Mouse (Mus musculus) C2C12 (cell line): ENCODE results near the gene Sort1. TPM values are rescaled to one million over a fixed set of nuclear protein-coding genes. Genes with fewer than 3 reads are reported as not detected.

Source experiments
- H3K27me3 ChIP-seq: one replicate; pipeline ENCODE4 v1.6.1; 2011; ENCODE audit not compliant: control insufficient read depth, insufficient read depth, insufficient read length
- H3K36me3 ChIP-seq: one replicate; pipeline ENCODE4 v1.6.1; 2011; ENCODE audit not compliant: control insufficient read depth, insufficient read depth
- H3K4me3 ChIP-seq: one replicate; pipeline ENCODE4 v1.5.1; 2011; ENCODE audit warnings: mild to moderate bottlenecking, control low read depth; ENCODE audit not compliant: poor library complexity, insufficient read depth, severe bottlenecking
- H3K79me2 ChIP-seq: one replicate; pipeline ENCODE4 v1.6.1; 2011; ENCODE audit not compliant: control insufficient read depth, insufficient read depth
- H3K79me3 ChIP-seq: one replicate; pipeline ENCODE4 v1.6.1; 2011; ENCODE audit warnings: low read depth, control low read depth
- H3ac ChIP-seq: one replicate; pipeline ENCODE3; 2011; ENCODE audit warnings: low read depth; ENCODE audit not compliant: control insufficient read depth, insufficient read length
- CEBPB ChIP-seq: IDR thresholded peaks from one replicate; pipeline ENCODE4 v1.6.1; 2011; ENCODE audit warnings: low read depth, mild to moderate bottlenecking, control low read depth, moderate library complexity
- CTCF ChIP-seq: IDR thresholded peaks from one replicate; pipeline ENCODE4 v1.5.1; 2011; ENCODE audit not compliant: control insufficient read depth, insufficient read depth, insufficient read length
- FOSL1 ChIP-seq: IDR thresholded peaks from one replicate; pipeline ENCODE4 v1.8.0; 2011; ENCODE audit warnings: mild to moderate bottlenecking, low read length; ENCODE audit not compliant: poor library complexity, insufficient read depth, severe bottlenecking
- MAX ChIP-seq: IDR thresholded peaks from one replicate; pipeline ENCODE4 v1.6.1; 2011; ENCODE audit warnings: mild to moderate bottlenecking, control low read depth
- MYOD1 ChIP-seq: IDR thresholded peaks from one replicate; pipeline ENCODE4 v1.6.1; 2011; ENCODE audit warnings: low read depth; ENCODE audit not compliant: control insufficient read depth, insufficient read length
- MYOG ChIP-seq: IDR thresholded peaks from one replicate; pipeline ENCODE4 v1.6.1; 2011; ENCODE audit not compliant: control insufficient read depth, insufficient read length; ENCODE audit errors: extremely low read depth
- USF1 ChIP-seq: IDR thresholded peaks from one replicate; pipeline ENCODE4 v1.6.1; 2011; ENCODE audit warnings: low read depth, mild to moderate bottlenecking, control low read depth, moderate library complexity
- polyA plus RNA-seq: library from polyadenylated mRNA; unstranded; fragments of >200 nt; fragmentation: generic; extraction: Trizol; gene quantifications from one replicate; pipeline ENCODE4 v1.2.1, GENCODE M21; 2012; ENCODE audit warnings: missing spikeins

Gene Sort1
- polyA plus RNA-seq, 1 experiment, result 0.41 TPM

GRCm38 (mm10) chr3:108348376-108348775 is 64.5 kb downstream of the Sort1 start:
- Histone ChIP-seq H3K36me3 (no peaks in the 10 kb centered on the region), H3K4me3 (no peak overlapping the region)
- TF ChIP-seq FOSL1, result no peak
- TF ChIP-seq MAX, result no peak
- no peak for TF ChIP-seq MYOD1
- no peak for TF ChIP-seq CEBPB
- no peak for TF ChIP-seq CTCF
- no peak for TF ChIP-seq MYOG
- no peak for TF ChIP-seq USF1

GRCm38 (mm10) chr3:108355245-108355644 is 71.4 kb downstream of the Sort1 start:
- Histone ChIP-seq H3K4me3 (no peak overlapping the region), H3K27me3 (peaks cover 76% of the 10 kb centered on the region), H3K36me3 (no peaks in the 10 kb centered on the region), H3K79me3 (no peaks in the 10 kb centered on the region), H3ac (no peak overlapping the region), H3K79me2 (no peaks in the 10 kb centered on the region)
- TF ChIP-seq MAX (no peak), USF1 (no peak), CEBPB (no peak)

More at GRCm38 (mm10) chr3:108348376-108348775, 64.5 kb downstream of the Sort1 start:
- Histone ChIP-seq H3K79me2 (no peaks in the 10 kb centered on the region), H3K79me3 (no peaks in the 10 kb centered on the region), H3ac (no peak overlapping the region), H3K27me3 (peaks cover 45% of the 10 kb centered on the region)

- Histone ChIP-seq H3ac (no peak overlapping the region), H3K79me3 (no peaks in the 10 kb centered on the region), H3K27me3 (peaks cover 74% of the 10 kb centered on the region), H3K36me3 (no peaks in the 10 kb centered on the region), H3K79me2 (no peaks in the 10 kb centered on the region), H3K4me3 (no peak overlapping the region)
- no peak for TF ChIP-seq FOSL1
These were observed 73.2 kb downstream of the Sort1 start for GRCm38 (mm10) chr3:108357051-108357450.

- peaks cover 73% of the 10 kb centered on the region for H3K27me3 ChIP-seq
- H3ac ChIP-seq, result no peak overlapping the region
- H3K79me2 ChIP-seq, result no peaks in the 10 kb centered on the region
- H3K79me3 ChIP-seq, result no peaks in the 10 kb centered on the region
- TF ChIP-seq USF1 (no peak), FOSL1 (no peak), MYOG (no peak), MYOD1 (no peak), CEBPB (no peak), MAX (no peak), CTCF (no peak)
- H3K4me3 ChIP-seq, result no peak overlapping the region
- no peaks in the 10 kb centered on the region for H3K36me3 ChIP-seq
These were observed 74.6 kb downstream of the Sort1 start for GRCm38 (mm10) chr3:108358445-108358844.

DNA sequence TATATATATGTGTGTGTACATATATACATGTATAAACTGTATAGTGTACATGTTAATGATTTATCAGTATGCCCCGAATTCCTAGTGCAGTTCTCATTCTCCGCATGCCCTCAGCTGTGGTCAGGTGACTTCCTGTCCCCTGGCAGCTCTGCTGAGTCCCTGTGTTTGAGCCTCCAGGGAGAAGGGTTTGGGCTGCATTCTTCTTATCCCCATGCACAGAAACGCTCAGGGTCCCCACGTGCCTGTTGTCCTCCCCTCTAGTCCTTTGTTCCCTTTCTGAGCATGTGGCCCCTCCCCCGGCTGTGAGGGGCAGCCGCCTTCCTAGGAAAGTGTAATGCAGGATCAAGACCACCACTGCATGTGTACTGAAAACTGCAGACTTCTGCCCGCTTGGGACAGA is 77.0 kb downstream of the Sort1 start:
- no peak overlapping the region for H3ac ChIP-seq
- no peaks in the 10 kb centered on the region for H3K79me3 ChIP-seq
- H3K79me2 ChIP-seq, result no peaks in the 10 kb centered on the region
- no peaks in the 10 kb centered on the region for H3K36me3 ChIP-seq
- no peak overlapping the region for H3K4me3 ChIP-seq
- peaks cover 74% of the 10 kb centered on the region for H3K27me3 ChIP-seq
- TF ChIP-seq CTCF, result no peak

DNA sequence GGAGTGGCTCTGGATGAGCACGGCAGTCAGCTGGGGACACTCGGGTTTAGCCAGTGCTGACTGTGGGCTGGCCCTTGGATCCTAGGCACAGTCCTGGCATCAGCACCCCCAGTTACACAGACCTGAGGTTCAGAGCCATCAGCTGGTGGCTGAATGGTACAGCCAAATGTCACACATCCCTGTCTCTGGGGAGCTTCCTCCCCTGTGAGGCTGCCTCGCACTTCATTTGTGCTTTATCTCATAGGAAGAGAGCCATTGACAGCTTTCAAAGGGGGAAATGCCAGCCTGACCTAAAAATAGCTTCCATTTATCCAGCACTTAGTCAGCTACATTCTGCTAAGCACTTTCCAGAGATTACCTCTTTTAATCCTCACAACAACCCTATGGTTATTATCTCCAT is 79.7 kb downstream of the Sort1 start:
- no peak for TF ChIP-seq MYOD1
- no peak for TF ChIP-seq FOSL1
- no peak for TF ChIP-seq USF1
- no peak for TF ChIP-seq CEBPB
- TF ChIP-seq CTCF, result no peak
- TF ChIP-seq MYOG, result no peak
- no peak for TF ChIP-seq MAX
- Histone ChIP-seq H3K4me3 (no peak overlapping the region), H3K79me2 (no peaks in the 10 kb centered on the region), H3K27me3 (peaks cover 65% of the 10 kb centered on the region), H3K36me3 (no peaks in the 10 kb centered on the region), H3ac (no peak overlapping the region), H3K79me3 (no peaks in the 10 kb centered on the region)
